ENCODE assay signal across 16 mouse cellular contexts in genomic region chr15:78542767-78543303, GRCm38 (mm10). TPM values are rescaled to one million over a fixed set of nuclear protein-coding genes. Genes with fewer than 3 reads are reported as not detected.
A peak's percentile ranks its signal among the peaks of the same experiment; 100 is the strongest.
DNase-seq lines count a peak whose midpoint lies in the region; ATAC-seq lines count a peak whose summit lies in the region.
"Had no signal": no experiment of that assay in that cellular context is flagged by ENCODE, and none has a peak within 500 bp of the region (broad histone marks: within the 10 kb centered on the region; RNA-seq: fewer than 3 reads in every experiment).

No protein-coding gene starts in this region.

- H3K4me3 ChIP-seq in forebrain, embryonic 12.5 days (replicated peaks): no peak overlapping the region
- H3K4me3 ChIP-seq in forebrain, embryonic 11.5 days (ENCODE audit: low read depth, low read length): no peak overlapping the region
- H3K4me3 ChIP-seq in midbrain, embryonic 11.5 days (ENCODE audit: low read depth, low read length): no peak overlapping the region
- no peak overlapping the region for H3K4me3 ChIP-seq in midbrain, embryonic 13.5 days (replicated peaks)
- H3K4me3 ChIP-seq: embryonic facial prominence, embryonic 12.5 days; heart, embryonic 13.5 days; liver, embryonic 12.5 days had no signal

- ATAC-seq in forebrain, embryonic 12.5 days (ENCODE audit: low FRiP score): no peak
- no peak for ATAC-seq in forebrain, embryonic 11.5 days (replicated peaks; ENCODE audit: low FRiP score)
- no peak for ATAC-seq in midbrain, embryonic 11.5 days (ENCODE audit: low FRiP score)
- ATAC-seq in midbrain, embryonic 13.5 days: no peak
- ATAC-seq: liver, embryonic 12.5 days had no signal

- intact Hi-C loops in left cerebral cortex, postnatal 4 days (cut with DNase I): no loop called here

- H3K27ac ChIP-seq in forebrain, embryonic 12.5 days: 0 out of 2 replicates have a peak overlapping the region, but pooled peaks have one; percentile 5
- H3K27ac ChIP-seq in forebrain, embryonic 11.5 days (ENCODE audit: low read depth, low read length): no peak overlapping the region
- H3K27ac ChIP-seq in midbrain, embryonic 11.5 days (ENCODE audit: low read depth, low read length): no peak overlapping the region
- H3K27ac ChIP-seq in midbrain, embryonic 13.5 days: no peak overlapping the region
- H3K27ac ChIP-seq: embryonic facial prominence, embryonic 12.5 days; liver, embryonic 12.5 days had no signal

- 68% methylated on average over 7 of the region's 7 CpGs for WGBS in forebrain, embryonic 12.5 days
- WGBS in forebrain, embryonic 11.5 days: 76% methylated on average over 7 of the region's 7 CpGs
- WGBS in midbrain, embryonic 11.5 days: 81% methylated on average over 7 of the region's 7 CpGs
- 74% methylated on average over 7 of the region's 7 CpGs for WGBS in midbrain, embryonic 13.5 days

- no peaks in the 10 kb centered on the region for H3K9me3 ChIP-seq in forebrain, embryonic 12.5 days
- H3K9me3 ChIP-seq in forebrain, embryonic 11.5 days (ENCODE audit: control insufficient read depth, low read length): no peaks in the 10 kb centered on the region
- no peaks in the 10 kb centered on the region for H3K9me3 ChIP-seq in midbrain, embryonic 11.5 days (ENCODE audit: control insufficient read depth, low read length)
- H3K9me3 ChIP-seq in midbrain, embryonic 13.5 days: no peaks in the 10 kb centered on the region
- H3K9me3 ChIP-seq: embryonic facial prominence, embryonic 12.5 days; heart, embryonic 13.5 days; liver, embryonic 12.5 days had no signal

- H3K9ac ChIP-seq in forebrain, embryonic 12.5 days: no peak overlapping the region
- no peak overlapping the region for H3K9ac ChIP-seq in forebrain, embryonic 11.5 days (ENCODE audit: low read length)
- no peak overlapping the region for H3K9ac ChIP-seq in midbrain, embryonic 11.5 days (ENCODE audit: low read length)
- no peak overlapping the region for H3K9ac ChIP-seq in midbrain, embryonic 13.5 days (replicated peaks)
- H3K9ac ChIP-seq: liver, embryonic 12.5 days had no signal

- no peaks in the 10 kb centered on the region for H3K36me3 ChIP-seq in forebrain, embryonic 12.5 days (replicated peaks)
- H3K36me3 ChIP-seq in forebrain, embryonic 11.5 days (ENCODE audit: control insufficient read depth, insufficient read depth, low read length): no peaks in the 10 kb centered on the region
- no peaks in the 10 kb centered on the region for H3K36me3 ChIP-seq in midbrain, embryonic 11.5 days (ENCODE audit: control insufficient read depth, insufficient read depth, low read length)
- H3K36me3 ChIP-seq in midbrain, embryonic 13.5 days: no peaks in the 10 kb centered on the region
- H3K36me3 ChIP-seq: embryonic facial prominence, embryonic 12.5 days; heart, embryonic 13.5 days; liver, embryonic 12.5 days had no signal

- H3K4me2 ChIP-seq in forebrain, embryonic 12.5 days: no peak overlapping the region
- H3K4me2 ChIP-seq in forebrain, embryonic 11.5 days (ENCODE audit: low read depth, low read length, severe bottlenecking): no peak overlapping the region
- no peak overlapping the region for H3K4me2 ChIP-seq in midbrain, embryonic 11.5 days
- H3K4me2 ChIP-seq in midbrain, embryonic 13.5 days (replicated peaks): no peak overlapping the region
- H3K4me2 ChIP-seq: embryonic facial prominence, embryonic 12.5 days; liver, embryonic 12.5 days had no signal

- peaks cover 27% of the 10 kb centered on the region; the same call in 1 of the 2 replicates for H3K27me3 ChIP-seq in forebrain, embryonic 12.5 days
- no peaks in the 10 kb centered on the region; the same call in 1 of the 2 replicates for H3K27me3 ChIP-seq in forebrain, embryonic 11.5 days (ENCODE audit: control insufficient read depth, insufficient read depth, low read length)
- no peaks in the 10 kb centered on the region; the same call in 1 of the 2 replicates for H3K27me3 ChIP-seq in midbrain, embryonic 11.5 days (ENCODE audit: control insufficient read depth, insufficient read depth, low read length)
- 0 out of 2 replicates have a peak, but pooled peaks cover 2% of the 10 kb centered on the region for H3K27me3 ChIP-seq in midbrain, embryonic 13.5 days

- H3K4me1 ChIP-seq in forebrain, embryonic 12.5 days: peaks cover 22% of the 10 kb centered on the region
- H3K4me1 ChIP-seq in forebrain, embryonic 11.5 days (replicated peaks; ENCODE audit: control insufficient read depth, insufficient read depth, low read length): 0 out of 2 replicates have a peak, but pooled peaks cover 2% of the 10 kb centered on the region
- 0 out of 2 replicates have a peak, but pooled peaks cover 2% of the 10 kb centered on the region for H3K4me1 ChIP-seq in midbrain, embryonic 11.5 days (ENCODE audit: control insufficient read depth, insufficient read depth, low read length)
- H3K4me1 ChIP-seq in midbrain, embryonic 13.5 days (replicated peaks): peaks cover 17% of the 10 kb centered on the region
- H3K4me1 ChIP-seq: embryonic facial prominence, embryonic 12.5 days had no signal

- DNase-seq in forebrain, embryonic 11.5 days (ENCODE audit: low spot score): no peak
- DNase-seq in midbrain, embryonic 11.5 days (ENCODE audit: low spot score, missing footprints): peak; percentile 64
- DNase-seq in cerebellum, postnatal 10 days: peak; percentile 76 to 78
- DNase-seq in left cerebral cortex, postnatal 4 days: peak; percentile 59
- no peak for DNase-seq in spleen, postnatal 14 days (ENCODE audit: low spot score in 2 of 2)
- no peak for DNase-seq in layer of hippocampus, adult 11-12 months (ENCODE audit: low spot score)
- DNase-seq: adrenal gland, adult 8-10 months; kidney, postnatal 10 days had no signal

RNA-seq across cellular contexts. Expression of gene Sstr3, which starts 1.6 kb away (rescaled TPM):
- 0.32 and 0.35 TPM in 2 replicates for polyA plus RNA-seq in forebrain, embryonic 12.5 days (2016; fragmentation: Nextera tagmentation; extraction: Ambion mirVana)
- 0.09 TPM in 1 of 2 replicates, not detected in the other for polyA plus RNA-seq in forebrain, embryonic 11.5 days (2014; fragmentation: Nextera tagmentation; extraction: Ambion mirVana)
- not detected in 2 replicates for polyA plus RNA-seq in midbrain, embryonic 11.5 days (2014; fragmentation: Nextera tagmentation; extraction: Ambion mirVana)
- 0.15 and 0.26 TPM in 2 replicates for polyA plus RNA-seq in midbrain, embryonic 13.5 days (2015; fragmentation: Nextera tagmentation; extraction: Ambion mirVana)
- 1 to 10 TPM; 5.5 to 6.5 TPM for total RNA-seq in left cerebral cortex, postnatal 4 days (2021)
- total RNA-seq: hematopoietic stem cell, adult 5-6 weeks; neutrophil, adult 5-6 weeks had no signal
- polyA plus RNA-seq: embryonic facial prominence, embryonic 12.5 days; gonadal fat pad, adult 2 months; heart, embryonic 13.5 days had no signal

RNA-seq across cellular contexts. Expression of gene C1qtnf6, which starts 11.6 kb away (rescaled TPM):
- polyA plus RNA-seq in forebrain, embryonic 12.5 days (2016; fragmentation: Nextera tagmentation; extraction: Ambion mirVana): 6.2 and 7.6 TPM in 2 replicates
- 10.0 and 12.1 TPM in 2 replicates for polyA plus RNA-seq in forebrain, embryonic 11.5 days (2014; fragmentation: Nextera tagmentation; extraction: Ambion mirVana)
- 10.5 and 12.1 TPM in 2 replicates for polyA plus RNA-seq in midbrain, embryonic 11.5 days (2014; fragmentation: Nextera tagmentation; extraction: Ambion mirVana)
- 4.8 and 5.6 TPM in 2 replicates for polyA plus RNA-seq in midbrain, embryonic 13.5 days (2015; fragmentation: Nextera tagmentation; extraction: Ambion mirVana)
- total RNA-seq in left cerebral cortex, postnatal 4 days (2021): 10 to 100 TPM; 12.2 to 13.4 TPM

RNA-seq across cellular contexts. Expression of gene Rac2, which starts 29.7 kb away (rescaled TPM):
- polyA plus RNA-seq in forebrain, embryonic 12.5 days (2016; fragmentation: Nextera tagmentation; extraction: Ambion mirVana): 2.6 and 4.6 TPM in 2 replicates
- 5.7 and 9.4 TPM in 2 replicates for polyA plus RNA-seq in forebrain, embryonic 11.5 days (2014; fragmentation: Nextera tagmentation; extraction: Ambion mirVana)
- polyA plus RNA-seq in midbrain, embryonic 11.5 days (2014; fragmentation: Nextera tagmentation; extraction: Ambion mirVana): 4.3 and 8.5 TPM in 2 replicates
- polyA plus RNA-seq in midbrain, embryonic 13.5 days (2015; fragmentation: Nextera tagmentation; extraction: Ambion mirVana): 3.2 and 5.6 TPM in 2 replicates
- total RNA-seq in left cerebral cortex, postnatal 4 days (2021): 1 to 10 TPM; 1.4 to 4.2 TPM

RNA-seq across cellular contexts. Expression of gene Il2rb, which starts 47.8 kb away (rescaled TPM):
- polyA plus RNA-seq in forebrain, embryonic 12.5 days (2016; fragmentation: Nextera tagmentation; extraction: Ambion mirVana): not detected in 2 replicates
- 0.07 TPM in 1 of 2 replicates, not detected in the other for polyA plus RNA-seq in forebrain, embryonic 11.5 days (2014; fragmentation: Nextera tagmentation; extraction: Ambion mirVana)
- not detected in 2 replicates for polyA plus RNA-seq in midbrain, embryonic 11.5 days (2014; fragmentation: Nextera tagmentation; extraction: Ambion mirVana)
- not detected in 2 replicates for polyA plus RNA-seq in midbrain, embryonic 13.5 days (2015; fragmentation: Nextera tagmentation; extraction: Ambion mirVana)
- under 1 TPM in 1 of 2 experiments, not detected in 1; 0.08 TPM for total RNA-seq in left cerebral cortex, postnatal 4 days (2021)

RNA-seq across cellular contexts. Expression of gene Cyth4, which starts 54.0 kb away (rescaled TPM):
- polyA plus RNA-seq in forebrain, embryonic 12.5 days (2016; fragmentation: Nextera tagmentation; extraction: Ambion mirVana): 3.5 and 4.5 TPM in 2 replicates
- polyA plus RNA-seq in forebrain, embryonic 11.5 days (2014; fragmentation: Nextera tagmentation; extraction: Ambion mirVana): 1.9 and 2.0 TPM in 2 replicates
- polyA plus RNA-seq in midbrain, embryonic 11.5 days (2014; fragmentation: Nextera tagmentation; extraction: Ambion mirVana): 2.0 and 2.7 TPM in 2 replicates
- 3.7 and 5.8 TPM in 2 replicates for polyA plus RNA-seq in midbrain, embryonic 13.5 days (2015; fragmentation: Nextera tagmentation; extraction: Ambion mirVana)
- 1 to 10 TPM; 3.9 to 6.0 TPM for total RNA-seq in left cerebral cortex, postnatal 4 days (2021)

Comparison
In these comparisons a context has a peak if more than half of its experiments do, and no peak if none do; other contexts are left out.
1. DNase-seq: peak in midbrain, embryonic 11.5 days (single experiment), cerebellum, postnatal 10 days (2 of 2) and left cerebral cortex, postnatal 4 days (single experiment); none in forebrain, embryonic 11.5 days (single experiment), spleen, postnatal 14 days (0 of 2) and layer of hippocampus, adult 11-12 months (single experiment).